In the genomic region with DNA sequence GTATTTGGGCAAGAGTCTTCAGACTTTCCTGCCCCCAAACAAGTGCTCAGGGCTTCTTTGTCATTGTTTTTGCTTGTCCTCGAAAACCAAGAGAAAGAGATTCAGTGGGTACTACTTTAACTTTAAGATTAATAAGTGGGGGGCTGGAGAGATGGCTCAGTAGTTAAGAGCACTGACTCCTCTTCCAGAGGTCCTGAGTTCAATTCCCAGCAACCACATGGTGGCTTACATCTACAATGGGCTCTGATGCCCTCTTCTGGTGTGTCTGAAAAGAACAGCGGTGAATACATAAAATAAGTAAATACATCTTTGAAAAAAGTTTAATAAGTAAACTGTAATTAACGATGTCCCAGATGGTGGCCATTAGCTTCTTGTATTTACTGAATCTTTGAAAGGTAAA, we compare ENCODE assay signal across 8 mouse cellular contexts. TPM values are rescaled to one million over a fixed set of nuclear protein-coding genes. Genes with fewer than 3 reads are reported as not detected.
DNase-seq lines count a peak whose midpoint lies in the region; ATAC-seq and TF ChIP-seq lines count a peak whose summit lies in the region.

No protein-coding gene starts in this region.

- no peak for TF ChIP-seq CTCF in embryonic fibroblast, embryonic 13.5 days (IDR thresholded peaks at IDR 0.05; ENCODE audit: borderline replicate concordance, insufficient read depth, low read length)

- no peaks in the 10 kb centered on the region; the same call in 1 of the 2 replicates for H3K36me3 ChIP-seq in liver, embryonic 11.5 days (ENCODE audit: control insufficient read depth, insufficient read depth, low read length)

- H3K27me3 ChIP-seq in liver, embryonic 11.5 days (replicated peaks; ENCODE audit: control insufficient read depth, insufficient read depth, low read length): no peaks in the 10 kb centered on the region

- peak overlapping the region; percentile 94; the same call in 1 of the 2 replicates for H3K27ac ChIP-seq in embryonic fibroblast, embryonic 13.5 days (ENCODE audit: insufficient read depth, low read length)
- no peak overlapping the region; the same call in 1 of the 2 replicates for H3K27ac ChIP-seq in liver, embryonic 11.5 days (ENCODE audit: low read depth, low read length)

- peak; percentile 68 for DNase-seq in heart, adult 11 months
- DNase-seq in heart, postnatal 14 days: no peak
- DNase-seq in A20 (ENCODE audit: low read depth, low spot score): peak; percentile 63
- no peak for DNase-seq in liver, embryonic 11.5 days (ENCODE audit: low spot score)
- DNase-seq in adrenal gland, postnatal 14 days: no peak
- no peak for DNase-seq in ovary, adult 18-20 months (ENCODE audit: low spot score)
- no peak for DNase-seq in right cerebral cortex, adult 18-20 months

- 56% methylated on average over 3 of the region's 3 CpGs for WGBS in liver, embryonic 11.5 days

- intact Hi-C loops in heart, postnatal 14 days (cut with DNase I): no loop called here

- peaks cover 4% of the 10 kb centered on the region for H3K4me1 ChIP-seq in embryonic fibroblast, embryonic 13.5 days (ENCODE audit: control insufficient read depth, insufficient read depth, low read length)
- peaks cover 4% of the 10 kb centered on the region; the same call in 1 of the 2 replicates for H3K4me1 ChIP-seq in liver, embryonic 11.5 days (replicated peaks; ENCODE audit: control insufficient read depth, insufficient read depth, low read length)

- H3K4me3 ChIP-seq in embryonic fibroblast, embryonic 13.5 days (ENCODE audit: insufficient read depth, low read length): peak overlapping the region; percentile 67
- H3K4me3 ChIP-seq in liver, embryonic 11.5 days (ENCODE audit: low read depth, low read length): peak overlapping the region; percentile 96

- no peak for TF ChIP-seq POLR2A in embryonic fibroblast, embryonic 13.5 days (IDR thresholded peaks at IDR 0.05; ENCODE audit: low read depth, low read length)

- H3K9me3 ChIP-seq in liver, embryonic 11.5 days (ENCODE audit: control insufficient read depth, low read length): no peaks in the 10 kb centered on the region

- peak overlapping the region; percentile 84 for H3K4me2 ChIP-seq in liver, embryonic 11.5 days

- no peak for ATAC-seq in liver, embryonic 11.5 days (replicated peaks; ENCODE audit: low FRiP score)

- H3K9ac ChIP-seq in liver, embryonic 11.5 days (ENCODE audit: low read depth, low read length): peak overlapping the region; percentile 98

RNA-seq across cellular contexts. Expression of gene Scand1, which starts 0.6 kb away (rescaled TPM):
- 10 to 100 TPM; 78.8 to 79.7 TPM for total RNA-seq in heart, postnatal 14 days (2021)
- polyA plus RNA-seq in embryonic fibroblast, embryonic 13.5 days (2011; ENCODE audit: insufficient read length, low read depth, missing spikeins): 16.3 and 23.3 TPM in 2 replicates
- polyA plus RNA-seq in liver, embryonic 11.5 days (2014; fragmentation: Nextera tagmentation; extraction: Ambion mirVana): 58.9 and 63.6 TPM in 2 replicates
- total RNA-seq in adrenal gland, postnatal 14 days (2021): 93.5 and 97.9 TPM in 2 replicates

RNA-seq across cellular contexts. Expression of gene Cnbd2, which starts 1.1 kb away (rescaled TPM):
- 1 to 10 TPM in 1 of 2 experiments, under 1 TPM in 1; 0.91 to 1.5 TPM for total RNA-seq in heart, postnatal 14 days (2021)
- polyA plus RNA-seq in embryonic fibroblast, embryonic 13.5 days (2011; ENCODE audit: insufficient read length, low read depth, missing spikeins): 1.3 and 3.4 TPM in 2 replicates
- polyA plus RNA-seq in liver, embryonic 11.5 days (2014; fragmentation: Nextera tagmentation; extraction: Ambion mirVana): 2.6 and 2.9 TPM in 2 replicates
- 1.5 and 2.6 TPM in 2 replicates for total RNA-seq in adrenal gland, postnatal 14 days (2021)

Comparison
In these comparisons a context has a peak if more than half of its experiments do, and no peak if none do; other contexts are left out.
1. DNase-seq: peak in heart, adult 11 months (single experiment) and A20 (single experiment); none in heart, postnatal 14 days (0 of 2), liver, embryonic 11.5 days (single experiment), adrenal gland, postnatal 14 days (single experiment), ovary, adult 18-20 months (single experiment) and right cerebral cortex, adult 18-20 months (single experiment).